Mouse (Mus musculus) CH12.LX (cell line): ENCODE data around the gene Bnc2. TPM values are rescaled to one million over a fixed set of nuclear protein-coding genes. Genes with fewer than 3 reads are reported as not detected.

Experiments
- DNase-seq: peaks from one replicate; pipeline ENCODE4 v3.0.0-alpha.2; 2013; ENCODE audit errors: extremely low read depth
- H3K27ac ChIP-seq: 2 replicates; pipeline ENCODE4 v1.5.1; 2012; ENCODE audit warnings: low read depth, mild to moderate bottlenecking, control low read depth, moderate library complexity; ENCODE audit not compliant: insufficient read depth
- H3K27me3 ChIP-seq: replicated peaks from 2 replicates; pipeline ENCODE3; 2012; ENCODE audit warnings: inconsistent platforms
- H3K36me3 ChIP-seq, 2 experiments: replicated peaks in 1 of 2; 2 replicates each; pipeline versions ENCODE3 to v1.6.1; 2012; ENCODE audit warnings: inconsistent platforms in 1 of 2, low read length in 1 of 2, mild to moderate bottlenecking in 1 of 2, mixed read lengths in 1 of 2, moderate library complexity in 1 of 2; ENCODE audit not compliant: control insufficient read depth in 1 of 2, insufficient read depth in 1 of 2
- H3K4me1 ChIP-seq, 2 experiments: 2 replicates each; pipeline ENCODE4 v1.6.1; 2012; ENCODE audit warnings: inconsistent platforms in 1 of 2, moderate library complexity in 1 of 2; ENCODE audit not compliant: insufficient read depth in 2 of 2, control insufficient read depth in 1 of 2
- H3K4me2 ChIP-seq: 2 replicates; pipeline ENCODE4 v1.6.1; 2012; ENCODE audit warnings: low read depth, mild to moderate bottlenecking, control low read depth; ENCODE audit not compliant: poor library complexity, insufficient read depth, severe bottlenecking
- H3K4me3 ChIP-seq, 3 experiments: fragments of 150-350 bp in 1 of 3; sonication (generic) in 1 of 3; replicated peaks in 1 of 3; 2 replicates each; pipeline versions ENCODE3 to v1.5.1; 2011 to 2012; ENCODE audit warnings: low read depth in 2 of 3, low read length in 2 of 3, mild to moderate bottlenecking in 2 of 3, moderate library complexity in 2 of 3, control low read depth in 1 of 3, improper control_type of control experiment in 1 of 3, inconsistent platforms in 1 of 3, mixed read lengths in 1 of 3; ENCODE audit not compliant: poor library complexity in 1 of 3
- H3K79me2 ChIP-seq: replicated peaks from 2 replicates; pipeline ENCODE4 v1.6.1; 2012; ENCODE audit warnings: mild to moderate bottlenecking, moderate library complexity; ENCODE audit not compliant: control insufficient read depth, poor library complexity, insufficient read depth, severe bottlenecking; ENCODE audit errors: extremely low read depth
- H3K9ac ChIP-seq: 2 replicates; pipeline ENCODE4 v1.6.1; 2012; ENCODE audit warnings: low read depth, mild to moderate bottlenecking, control low read depth, moderate library complexity; ENCODE audit not compliant: insufficient read depth
- H3K9me3 ChIP-seq: replicated peaks from 2 replicates; pipeline ENCODE3; 2012; ENCODE audit warnings: low read length, inconsistent platforms, mixed read lengths
- BHLHE40 ChIP-seq: IDR thresholded peaks from 2 replicates; pipeline ENCODE4 v1.6.1; 2011; ENCODE audit warnings: mild to moderate bottlenecking, low read depth, low read length, improper control_type of control experiment
- CHD1 ChIP-seq: IDR thresholded peaks from 2 replicates; pipeline ENCODE4 v1.6.1; 2012; ENCODE audit warnings: low read depth, low read length, improper control_type of control experiment, inconsistent platforms
- CTCF ChIP-seq, 2 experiments: IDR thresholded peaks in 1 of 2; conservative IDR thresholded peaks in 1 of 2; 2 replicates each; pipeline ENCODE4 v1.5.1; 2011 to 2012; ENCODE audit warnings: low read depth in 2 of 2, low read length in 2 of 2, improper control_type of control experiment in 1 of 2, inconsistent platforms in 1 of 2, mild to moderate bottlenecking in 1 of 2, moderate library complexity in 1 of 2
- ELF1 ChIP-seq: IDR thresholded peaks from 2 replicates; pipeline ENCODE4 v1.6.1; 2014; ENCODE audit warnings: low read depth, mild to moderate bottlenecking, inconsistent platforms, low read length, improper control_type of control experiment
- EP300 ChIP-seq: IDR thresholded peaks from 2 replicates; pipeline ENCODE4 v1.6.1; 2011; ENCODE audit warnings: low read length, improper control_type of control experiment
- ETS1 ChIP-seq: conservative IDR thresholded peaks from 2 replicates; pipeline ENCODE4 v1.6.1; 2012; ENCODE audit warnings: low read depth, mild to moderate bottlenecking, inconsistent platforms, low read length, improper control_type of control experiment, moderate library complexity
- GABPA ChIP-seq: IDR thresholded peaks from 2 replicates; pipeline ENCODE4 v1.6.1; 2012; ENCODE audit warnings: low read depth, low read length, improper control_type of control experiment, inconsistent platforms; ENCODE audit not compliant: insufficient replicate concordance
- HCFC1 ChIP-seq: IDR thresholded peaks from 2 replicates; pipeline ENCODE4 v1.6.1; 2012; ENCODE audit warnings: low read depth, mild to moderate bottlenecking, inconsistent platforms, low read length, improper control_type of control experiment
- JUND ChIP-seq: conservative IDR thresholded peaks from 2 replicates; pipeline ENCODE4 v1.6.1; 2011; ENCODE audit warnings: low read depth, low read length, improper control_type of control experiment
- KAT2A ChIP-seq: IDR thresholded peaks from 2 replicates; pipeline ENCODE4 v1.6.1; 2012; ENCODE audit warnings: low read length, improper control_type of control experiment, inconsistent platforms; ENCODE audit not compliant: insufficient replicate concordance
- MYC ChIP-seq: IDR thresholded peaks from 2 replicates; pipeline ENCODE4 v1.6.1; 2011; ENCODE audit warnings: low read depth, mild to moderate bottlenecking, improper control_type of control experiment, low read length
- NELFE ChIP-seq: IDR thresholded peaks from 2 replicates; pipeline ENCODE4 v1.6.1; 2011; ENCODE audit warnings: low read depth, low read length, improper control_type of control experiment
- POLR2A ChIP-seq: IDR thresholded peaks from 2 replicates; pipeline ENCODE4 v1.6.1; 2011; ENCODE audit warnings: low read depth, mild to moderate bottlenecking, improper control_type of control experiment, low read length
- RAD21 ChIP-seq: IDR thresholded peaks from 2 replicates; pipeline ENCODE4 v1.6.1; 2011; ENCODE audit warnings: low read depth, mild to moderate bottlenecking, low read length, improper control_type of control experiment, moderate library complexity
- RCOR1 ChIP-seq: conservative IDR thresholded peaks from 2 replicates; pipeline ENCODE4 v1.6.1; 2012; ENCODE audit warnings: low read depth, mild to moderate bottlenecking, inconsistent platforms, low read length, improper control_type of control experiment
- SIN3A ChIP-seq: IDR thresholded peaks from 2 replicates; pipeline ENCODE4 v1.6.1; 2012; ENCODE audit warnings: low read length, improper control_type of control experiment, inconsistent platforms
- UBTF ChIP-seq: IDR thresholded peaks from 2 replicates; pipeline ENCODE4 v1.6.1; 2012; ENCODE audit warnings: low read depth, mild to moderate bottlenecking, inconsistent platforms, low read length, improper control_type of control experiment, moderate library complexity
- USF1 ChIP-seq: IDR thresholded peaks from 2 replicates; pipeline ENCODE4 v1.6.1; 2014; ENCODE audit warnings: low read depth, mild to moderate bottlenecking, inconsistent platforms, low read length, improper control_type of control experiment
- ZC3H11A ChIP-seq: IDR thresholded peaks from 2 replicates; pipeline ENCODE4 v1.6.1; 2012; ENCODE audit warnings: low read depth, mild to moderate bottlenecking, inconsistent platforms, low read length, improper control_type of control experiment
- ZKSCAN1 ChIP-seq: IDR thresholded peaks from 2 replicates; pipeline ENCODE4 v1.6.1; 2012; ENCODE audit warnings: low read depth, inconsistent platforms, low read length, improper control_type of control experiment, borderline replicate concordance
- ZNF384 ChIP-seq: IDR thresholded peaks from 2 replicates; pipeline ENCODE4 v1.6.1; 2012; ENCODE audit warnings: low read depth, low read length, improper control_type of control experiment, inconsistent platforms
- dilution Hi-C: fragments of 300-500 bp; cut with MboI; formaldehyde crosslinking; loops from 2 replicates; pipeline ENCODE4 v1.14.3; 2020; ENCODE audit warnings: low sequenced_read_pairs; ENCODE audit not compliant: extremely low pct_unique_long_range_greater_than_20kb, extremely low pct_ligation_motif_present
- in situ Hi-C: fragments of 300-500 bp; cut with MboI; formaldehyde crosslinking; loops from 3 replicates; pipeline ENCODE4 v1.14.3; 2019; ENCODE audit warnings: low sequenced_read_pairs, low pct_ligation_motif_present, low pct_unique_long_range_greater_than_20kb, mixed read lengths
- polyA plus RNA-seq: library from polyadenylated mRNA; unstranded; fragments of >175 nt; gene quantifications from 2 replicates; pipeline ENCODE4 v1.2.1, GENCODE M21; 2012; ENCODE audit warnings: low read depth; ENCODE audit not compliant: insufficient read length
- total RNA-seq, 2 experiments: library from RNA; depleted of rRNA; stranded (reverse); fragments of 300-350 nt in 1 of 2; fragments of >200 nt in 1 of 2; gene quantifications; 2 replicates each; pipeline ENCODE4 v1.2.3; 2012 to 2014

Gene Bnc2
- total and polyA plus RNA-seq, 3 experiments: not detected

DNA sequence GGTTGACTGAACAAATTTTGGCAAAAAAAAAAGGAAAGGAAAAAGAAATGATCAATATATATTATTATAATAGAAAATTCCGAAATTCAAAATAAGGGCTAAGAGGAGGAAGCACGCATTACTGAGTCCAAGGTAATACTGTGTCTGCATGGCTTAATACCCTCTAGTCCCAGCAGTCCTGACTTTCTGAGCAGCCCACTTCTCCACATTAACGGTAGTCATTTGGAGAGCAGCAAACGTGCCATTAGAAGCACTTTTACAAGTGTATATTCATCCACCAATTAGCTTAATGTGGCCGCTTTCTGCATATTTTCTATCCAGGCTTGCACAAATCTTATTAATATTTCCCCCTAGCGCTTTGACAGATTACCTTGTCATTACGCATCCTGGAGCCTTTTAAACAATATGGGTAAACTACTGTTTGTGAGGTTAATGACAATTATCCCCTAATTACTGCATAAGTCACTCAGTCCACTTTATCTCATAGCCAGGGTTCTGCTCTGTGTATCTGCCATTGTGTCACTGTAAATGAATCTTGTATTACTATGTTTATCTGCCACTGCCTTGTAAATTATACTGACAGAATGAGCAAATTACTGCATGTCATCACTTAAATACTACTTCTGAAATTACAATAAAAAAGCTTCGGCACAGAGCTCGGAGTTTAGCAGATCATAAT is 368.0 kb downstream of the Bnc2 start:
- Histone ChIP-seq H3K9me3 (peaks cover 46% of the 10 kb centered on the region), H3K27ac (no peak overlapping the region), H3K27me3 (no peaks in the 10 kb centered on the region), H3K9ac (no peak overlapping the region), H3K4me1 (no peaks in the 10 kb centered on the region), H3K79me2 (no peaks in the 10 kb centered on the region), H3K36me3 (no peaks in the 10 kb centered on the region), H3K4me2 (no peak overlapping the region), H3K4me3 (no peak overlapping the region)
- DNase-seq: no peak
- in situ Hi-C loops: no loop called here
- TF ChIP-seq ELF1: no peak
- no peak for TF ChIP-seq KAT2A
- TF ChIP-seq NELFE: no peak
- no peak for TF ChIP-seq MYC
- TF ChIP-seq CHD1: no peak
- TF ChIP-seq GABPA: no peak
- no peak for TF ChIP-seq SIN3A
- TF ChIP-seq CTCF (conservative IDR thresholded peaks at IDR 0.05 in 1 of 2, IDR thresholded peaks at IDR 0.05 in 1 of 2; ENCODE audit: low read depth in 2 of 2, low read length in 2 of 2): no peak
- no peak for TF ChIP-seq UBTF
- dilution Hi-C loops: no loop called here

DNA sequence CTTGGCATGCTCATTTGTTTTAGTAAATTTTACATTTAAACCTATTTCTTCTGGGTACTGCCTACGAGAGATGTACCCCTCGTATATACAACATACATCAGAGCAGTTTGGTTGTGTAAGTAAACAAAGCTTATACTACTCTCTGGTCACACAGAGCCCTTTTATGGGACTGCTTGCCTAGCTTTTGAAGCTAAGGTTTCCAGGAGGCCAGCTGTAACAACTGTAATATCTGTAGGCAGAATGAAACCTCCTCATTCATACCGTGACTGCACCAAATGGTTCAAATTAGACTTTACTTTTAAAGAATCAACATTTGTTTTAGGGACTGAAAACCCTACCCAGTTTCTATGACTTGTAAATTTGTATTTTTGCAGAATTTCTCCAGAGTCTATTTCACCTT is 372.1 kb downstream of the Bnc2 start:
- no peak overlapping the region for H3K27ac ChIP-seq
- no peaks in the 10 kb centered on the region for H3K4me1 ChIP-seq
- H3K79me2 ChIP-seq: no peaks in the 10 kb centered on the region
- no peak for DNase-seq
- dilution Hi-C loops (no loop called here), in situ Hi-C loops (no loop called here)
- no peak overlapping the region for H3K4me3 ChIP-seq
- H3K9me3 ChIP-seq: peaks cover 38% of the 10 kb centered on the region
- no peaks in the 10 kb centered on the region for H3K36me3 ChIP-seq
- no peak for TF ChIP-seq UBTF
- no peak for TF ChIP-seq RAD21
- no peak for TF ChIP-seq USF1
- TF ChIP-seq JUND: no peak
- TF ChIP-seq RCOR1: no peak
- TF ChIP-seq ZNF384: no peak
- no peak for TF ChIP-seq NELFE
- no peak for TF ChIP-seq MYC
- no peak for TF ChIP-seq ETS1
- TF ChIP-seq HCFC1: no peak
- no peak for TF ChIP-seq EP300
- TF ChIP-seq BHLHE40: no peak
- TF ChIP-seq ZC3H11A: no peak
- TF ChIP-seq POLR2A: no peak
- TF ChIP-seq ZKSCAN1: no peak
- no peak for TF ChIP-seq ELF1
- H3K4me2 ChIP-seq: no peak overlapping the region
- no peak overlapping the region for H3K9ac ChIP-seq
- no peaks in the 10 kb centered on the region for H3K27me3 ChIP-seq
